Mouse (Mus musculus): ENCODE data around the gene Aif1.

Gene Aif1

GRCm38 (mm10) chr17:35194844-35195630 lies 19.2 kb upstream of the Aif1 start:
- DNase-seq, result no peak

GRCm38 (mm10) chr17:35193881-35194843 lies 18.3 kb upstream of the Aif1 start, which contains the start of gene Ltb:
Gene Ltb (plus strand): TSS chr17:35194439.
- no peak for DNase-seq

GRCm38 (mm10) chr17:35192924-35193323 lies 17.1 kb upstream of the Aif1 start:
- no peak for DNase-seq

GRCm38 (mm10) chr17:35191723-35192122 lies 15.9 kb upstream of the Aif1 start:
- no peak for DNase-seq

- DNase-seq, result no peak
Measured at GRCm38 (mm10) chr17:35190096-35190495, 14.2 kb upstream of the Aif1 start.

GRCm38 (mm10) chr17:35189186-35189585 lies 13.3 kb upstream of the Aif1 start:
- no peak for DNase-seq

- no peak for DNase-seq
Measured at GRCm38 (mm10) chr17:35187959-35188610, 12.2 kb upstream of the Aif1 start, which contains the start of gene Lst1. Gene Lst1 (minus strand): TSS chr17:35188439.

- DNase-seq, result no peak
Measured at GRCm38 (mm10) chr17:35187345-35187744, 11.5 kb upstream of the Aif1 start.

GRCm38 (mm10) chr17:35186681-35187080 lies 10.8 kb upstream of the Aif1 start:
- no peak for DNase-seq

- peak; percentile 82 to 88 for DNase-seq
Measured at GRCm38 (mm10) chr17:35185639-35186611, 10.1 kb upstream of the Aif1 start.

GRCm38 (mm10) chr17:35180093-35180492 lies 4.2 kb upstream of the Aif1 start:
- DNase-seq, result no peak

GRCm38 (mm10) chr17:35178528-35178927 lies 2.7 kb upstream of the Aif1 start:
- DNase-seq, result peak; percentile 83 to 84

- DNase-seq, result no peak
Measured at GRCm38 (mm10) chr17:35175382-35175781, 486 bp downstream of the Aif1 start.

GRCm38 (mm10) chr17:35174201-35174977 lies 1.5 kb downstream of the Aif1 start:
- no peak for DNase-seq

- no peak for DNase-seq
Measured at GRCm38 (mm10) chr17:35173329-35173728, 2.5 kb downstream of the Aif1 start.

- DNase-seq, result peak in 1 of 2 experiments; percentile 36
Measured at GRCm38 (mm10) chr17:35172445-35173234, 3.2 kb downstream of the Aif1 start.

GRCm38 (mm10) chr17:35168541-35169207 lies 7.2 kb downstream of the Aif1 start:
- peak in 1 of 2 experiments; percentile 53 for DNase-seq

GRCm38 (mm10) chr17:35167794-35168193 lies 8.1 kb downstream of the Aif1 start:
- no peak for DNase-seq

GRCm38 (mm10) chr17:35166352-35167035 lies 9.4 kb downstream of the Aif1 start:
- peak; percentile 80 to 90 for DNase-seq

All from kidney, postnatal 25 days (tissue).